Mouse (Mus musculus) spleen, postnatal 10 days (tissue): ENCODE measurements around the gene Olfr71.

Source experiments
- DNase-seq, 2 experiments: peaks; one replicate each; pipeline ENCODE4 v3.0.0; 2021 to 2022; ENCODE audit warnings: low spot score in 2 of 2

The Olfr71 gene

GRCm38 (mm10) chr4:43709869-43710268 is at the start of gene Olfr71:
Gene Olfr71 (minus strand): TSS chr4:43710255.
- no peak for DNase-seq

GRCm38 (mm10) chr4:43757213-43757612 is 47.2 kb upstream of the Olfr71 start:
- no peak for DNase-seq

DNA sequence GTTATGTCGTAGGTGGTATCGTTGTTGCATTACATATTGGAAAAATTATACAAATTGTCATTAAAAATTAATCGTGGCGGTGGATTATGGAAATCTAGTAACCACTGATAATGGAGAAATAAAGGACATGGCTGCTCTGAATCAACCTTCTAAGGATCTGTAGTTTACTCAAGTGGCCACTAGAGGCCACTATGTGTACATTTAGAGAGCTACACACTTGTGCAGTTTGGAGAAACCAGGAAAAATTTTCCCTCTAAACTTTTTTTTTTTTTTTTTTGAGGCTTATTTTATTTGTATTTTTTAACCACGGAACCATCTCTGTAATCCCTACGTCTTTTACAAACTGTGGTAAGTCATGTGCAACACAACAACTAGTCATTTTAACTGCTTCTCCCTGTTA is 35.1 kb upstream of the Olfr71 start:
- DNase-seq, result no peak

DNA sequence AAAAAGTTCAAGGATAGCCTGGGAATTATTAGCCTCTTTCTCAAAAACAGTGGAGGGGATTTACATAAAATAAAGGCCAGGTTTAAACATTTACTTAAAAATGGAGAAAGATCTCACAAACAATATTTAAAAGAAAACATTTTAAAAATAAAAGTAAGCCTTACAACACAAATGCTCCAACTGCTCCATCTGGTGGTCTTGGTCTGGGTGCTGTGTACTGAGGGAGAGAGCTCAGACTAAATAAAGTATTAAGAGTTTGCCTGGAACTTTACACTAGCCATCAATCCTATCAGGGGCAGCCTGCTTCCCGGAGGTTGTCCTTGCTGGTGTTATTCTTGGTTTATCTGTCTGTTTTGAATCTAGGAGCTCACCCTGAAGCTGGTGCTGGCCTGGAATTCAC is 33.0 kb upstream of the Olfr71 start:
- no peak for DNase-seq

- DNase-seq, result no peak
Observed at GRCm38 (mm10) chr4:43742637-43743036, 32.6 kb upstream of the Olfr71 start.

DNA sequence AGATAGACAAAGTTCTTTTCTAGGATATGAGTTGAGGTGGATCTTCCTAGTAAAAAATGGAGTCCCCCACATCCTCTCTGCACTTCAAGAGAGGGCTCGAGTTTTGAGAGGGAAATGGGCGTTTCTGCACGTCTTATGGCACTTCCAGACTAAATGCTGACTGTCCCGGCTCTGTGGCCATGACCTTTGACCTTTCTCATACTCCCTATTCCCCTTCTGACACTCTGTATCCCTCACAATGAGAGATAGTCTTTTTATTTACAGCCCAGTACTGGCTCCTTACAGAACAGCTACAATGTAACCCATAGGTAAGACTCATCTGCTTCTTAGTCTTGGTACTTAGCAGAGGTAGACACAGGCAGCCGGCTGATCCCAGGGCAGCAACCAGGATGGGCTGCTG is 31.5 kb upstream of the Olfr71 start:
- no peak for DNase-seq

- DNase-seq, result no peak
Observed at GRCm38 (mm10) chr4:43738989-43739674, 29.1 kb upstream of the Olfr71 start.

DNA sequence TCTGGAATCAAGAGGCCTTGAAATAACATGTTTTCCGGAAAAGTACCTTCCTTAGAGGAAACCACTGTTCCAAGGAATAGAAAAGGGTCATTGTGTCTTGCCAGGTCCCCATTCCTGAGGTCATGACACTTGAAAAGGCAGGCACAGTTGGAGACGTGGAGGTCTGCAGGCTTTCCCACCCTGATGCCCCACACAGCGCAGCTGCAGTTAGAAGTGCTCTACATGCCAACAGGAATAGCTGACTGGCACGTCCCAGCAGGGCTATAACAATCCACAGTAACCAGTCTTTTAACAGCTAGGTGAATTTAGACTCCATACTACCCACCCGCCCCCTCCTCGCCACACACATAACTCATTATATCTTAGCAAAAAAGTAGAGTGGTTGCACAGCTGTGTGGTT is 27.1 kb upstream of the Olfr71 start:
- no peak for DNase-seq

GRCm38 (mm10) chr4:43733186-43733585 is 23.1 kb upstream of the Olfr71 start:
- DNase-seq, result no peak

DNA sequence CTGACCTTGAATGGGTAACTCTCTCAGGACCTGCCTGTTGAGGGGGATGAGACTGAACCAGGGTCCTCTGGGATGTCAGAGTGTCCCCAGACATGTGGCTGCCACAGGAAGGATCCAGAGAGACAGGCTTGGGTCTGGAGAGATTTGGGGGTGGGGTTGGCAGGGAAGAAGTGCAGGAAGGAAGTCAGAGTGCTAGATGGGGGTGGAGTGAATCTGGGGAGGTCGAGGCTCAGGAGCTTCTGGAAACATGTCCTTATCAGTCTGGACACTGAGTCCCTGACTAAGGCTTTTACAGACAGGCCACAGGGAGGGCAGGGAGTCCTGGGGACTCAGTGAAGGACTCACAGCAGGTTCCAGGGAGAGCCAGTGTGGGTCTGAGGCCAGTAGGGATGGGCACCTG is 22.1 kb upstream of the Olfr71 start:
- DNase-seq, result no peak

DNA sequence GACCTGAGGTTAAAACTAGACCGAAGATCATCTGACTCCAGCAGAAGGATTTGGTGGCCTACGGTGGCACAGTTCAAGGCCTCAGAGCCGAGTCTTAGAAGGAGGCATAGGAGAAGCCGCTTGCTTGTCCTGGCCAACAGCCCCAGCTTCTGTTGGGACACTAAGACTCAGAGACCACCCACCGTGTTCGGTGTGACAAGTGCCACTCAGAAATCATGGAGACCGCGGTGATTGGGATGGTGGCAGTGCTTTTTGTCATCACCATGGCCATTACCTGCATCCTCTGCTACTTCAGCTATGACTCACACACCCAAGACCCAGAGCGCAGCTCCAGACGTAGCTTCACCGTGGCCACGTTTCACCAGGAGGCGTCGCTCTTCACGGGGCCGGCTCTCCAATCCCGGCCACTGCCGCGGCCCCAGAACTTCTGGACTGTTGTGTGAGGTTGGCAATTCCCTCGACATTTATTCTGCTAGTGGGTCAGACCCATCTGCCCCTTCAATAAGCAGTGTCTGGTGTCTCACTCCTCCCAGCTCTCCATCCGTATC is 20.8 kb upstream of the Olfr71 start:
- DNase-seq, result no peak

GRCm38 (mm10) chr4:43729794-43730550 is 19.9 kb upstream of the Olfr71 start, which contains the start of gene Spaar:
Gene Spaar (plus strand): TSS chr4:43730034.
- DNase-seq, result no peak

GRCm38 (mm10) chr4:43729126-43729525 is 19.1 kb upstream of the Olfr71 start:
- no peak for DNase-seq

DNA sequence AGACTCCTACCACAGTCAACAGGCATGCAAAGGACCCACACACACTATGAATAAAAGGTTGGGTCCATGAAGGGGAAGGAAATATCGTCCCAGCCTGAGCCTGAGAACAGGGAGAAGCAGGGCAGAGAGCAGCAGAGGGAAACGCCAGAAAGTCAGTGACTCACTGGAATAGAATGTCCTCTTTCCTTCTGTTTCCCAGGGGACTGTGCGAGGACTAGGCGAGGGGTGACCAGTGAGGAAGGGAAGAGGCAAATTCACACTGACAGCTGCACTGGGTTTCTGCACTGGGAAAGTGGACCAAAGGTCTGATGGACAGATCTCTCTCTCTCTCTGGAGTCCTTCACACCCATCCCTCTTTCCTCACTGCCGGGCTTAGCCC is 18.5 kb upstream of the Olfr71 start:
- no peak for DNase-seq

DNA sequence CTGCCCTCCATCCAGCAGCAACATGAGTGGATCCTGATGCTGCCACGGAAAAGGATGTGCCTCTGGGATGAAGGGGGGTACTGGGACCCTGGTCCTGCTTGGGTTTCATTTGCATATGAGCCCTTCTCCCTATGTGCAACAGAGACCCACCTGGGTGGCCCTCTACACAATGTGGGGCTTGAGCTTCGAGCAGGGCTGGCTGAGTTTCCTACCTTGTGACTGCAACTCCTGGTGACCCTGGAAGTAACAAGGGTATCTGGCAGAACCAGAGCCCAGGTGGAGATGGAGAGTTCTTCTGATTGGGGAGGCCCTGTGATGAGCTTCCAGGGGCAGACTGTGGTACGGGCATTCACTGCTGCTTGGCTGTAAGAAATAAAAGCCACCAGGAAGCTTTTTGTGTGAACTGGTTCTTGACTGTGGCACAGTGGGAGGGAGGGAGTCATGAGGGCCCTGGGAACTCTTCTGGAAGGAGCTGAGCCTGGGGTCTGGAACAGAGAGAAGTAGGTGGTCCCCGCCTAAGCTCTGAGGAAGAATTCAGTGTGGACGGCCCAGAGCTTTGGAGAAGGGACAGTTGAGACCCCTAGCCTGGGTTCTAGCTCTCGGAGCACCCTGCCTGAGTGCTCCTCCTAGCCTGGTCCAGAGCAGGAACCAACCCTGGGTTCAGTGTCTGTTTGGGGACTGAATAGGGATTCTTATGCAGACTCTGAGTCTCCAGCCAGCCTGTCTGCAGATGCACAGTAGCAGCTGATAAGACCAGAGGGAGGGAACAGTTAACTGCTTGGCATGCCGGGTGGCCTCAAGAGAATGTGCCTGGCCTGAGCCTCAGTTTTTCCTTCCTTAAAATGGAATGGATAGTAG is 17.9 kb upstream of the Olfr71 start:
- no peak for DNase-seq

GRCm38 (mm10) chr4:43726995-43727394 is 16.9 kb upstream of the Olfr71 start, which contains the start of gene Hrct1:
Gene Hrct1 (plus strand): TSS chr4:43727188.
- DNase-seq, result no peak

DNA sequence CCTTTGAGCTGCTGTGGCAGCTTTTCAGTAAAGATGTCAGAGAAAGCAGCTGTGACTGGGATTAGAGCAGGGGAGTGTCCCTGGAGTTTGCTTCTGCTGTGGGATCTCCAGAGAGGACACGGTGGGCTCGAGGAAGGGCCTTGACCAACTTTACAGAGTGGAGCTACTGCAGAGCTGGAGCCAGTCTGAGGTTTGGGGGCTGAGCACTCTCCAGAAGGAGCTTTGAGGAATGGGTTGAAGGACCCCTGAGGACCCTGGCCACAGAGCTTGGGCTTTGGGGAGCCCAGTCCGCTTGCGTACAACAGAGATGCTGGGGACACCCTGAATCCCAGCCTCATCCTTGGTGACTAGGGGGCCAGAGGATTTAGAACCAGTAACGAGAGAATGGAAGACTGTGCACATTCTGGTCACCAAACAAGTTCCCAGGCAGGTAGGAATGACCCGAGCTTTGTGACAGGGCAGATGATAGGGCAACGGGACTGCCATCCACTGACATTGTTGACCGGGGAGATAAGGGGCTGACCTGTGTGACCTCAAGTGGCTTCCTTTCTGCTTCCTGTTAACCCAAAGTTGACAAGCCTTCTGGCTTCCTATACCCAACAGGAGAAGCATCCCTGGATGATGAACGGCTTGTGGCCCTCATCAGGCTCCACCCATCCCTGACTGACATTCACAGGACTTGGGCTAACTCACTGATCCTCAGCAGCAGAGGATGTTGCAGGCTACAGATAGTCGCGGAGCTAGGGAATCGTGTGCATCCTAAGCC is 16.4 kb upstream of the Olfr71 start:
- DNase-seq, result no peak

DNA sequence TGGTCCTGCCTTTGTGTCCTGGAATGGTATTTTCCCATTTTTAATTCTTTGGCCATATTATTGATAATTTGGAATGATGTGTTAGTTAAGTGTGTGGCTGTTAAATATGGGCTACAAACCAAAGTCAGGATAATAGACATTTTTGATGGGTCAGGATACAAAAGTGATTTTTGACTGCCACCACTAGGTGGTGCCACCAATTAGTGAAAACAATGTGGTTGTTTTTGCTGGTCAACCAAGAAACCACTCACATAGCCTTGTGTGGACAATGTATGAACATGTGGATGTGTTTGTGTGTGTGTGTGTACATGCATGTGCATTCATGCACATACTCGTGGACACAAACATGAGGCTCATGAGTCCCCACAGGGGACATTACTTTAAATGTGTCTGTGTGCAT is 14.7 kb upstream of the Olfr71 start:
- DNase-seq, result peak in 1 of 2 experiments; percentile 45

DNA sequence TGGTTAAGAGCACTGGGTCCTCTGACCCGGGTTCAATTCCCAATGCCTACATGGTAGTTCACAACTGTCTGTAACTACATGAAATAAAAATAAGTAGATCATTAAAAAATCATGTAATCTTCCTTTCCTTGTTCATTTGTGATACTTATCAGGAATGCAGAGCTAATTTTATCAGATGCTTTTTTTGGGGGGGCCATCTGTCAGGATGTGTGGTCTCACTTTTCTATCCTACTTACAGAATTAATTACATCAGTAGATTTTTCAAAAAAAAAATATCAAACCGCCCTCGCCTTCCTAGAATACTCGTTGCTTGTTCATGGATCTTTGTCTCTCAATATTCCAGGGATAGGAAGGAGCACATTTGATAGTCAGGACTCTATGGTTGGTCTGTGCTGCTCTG is 12.1 kb upstream of the Olfr71 start:
- DNase-seq, result no peak

DNA sequence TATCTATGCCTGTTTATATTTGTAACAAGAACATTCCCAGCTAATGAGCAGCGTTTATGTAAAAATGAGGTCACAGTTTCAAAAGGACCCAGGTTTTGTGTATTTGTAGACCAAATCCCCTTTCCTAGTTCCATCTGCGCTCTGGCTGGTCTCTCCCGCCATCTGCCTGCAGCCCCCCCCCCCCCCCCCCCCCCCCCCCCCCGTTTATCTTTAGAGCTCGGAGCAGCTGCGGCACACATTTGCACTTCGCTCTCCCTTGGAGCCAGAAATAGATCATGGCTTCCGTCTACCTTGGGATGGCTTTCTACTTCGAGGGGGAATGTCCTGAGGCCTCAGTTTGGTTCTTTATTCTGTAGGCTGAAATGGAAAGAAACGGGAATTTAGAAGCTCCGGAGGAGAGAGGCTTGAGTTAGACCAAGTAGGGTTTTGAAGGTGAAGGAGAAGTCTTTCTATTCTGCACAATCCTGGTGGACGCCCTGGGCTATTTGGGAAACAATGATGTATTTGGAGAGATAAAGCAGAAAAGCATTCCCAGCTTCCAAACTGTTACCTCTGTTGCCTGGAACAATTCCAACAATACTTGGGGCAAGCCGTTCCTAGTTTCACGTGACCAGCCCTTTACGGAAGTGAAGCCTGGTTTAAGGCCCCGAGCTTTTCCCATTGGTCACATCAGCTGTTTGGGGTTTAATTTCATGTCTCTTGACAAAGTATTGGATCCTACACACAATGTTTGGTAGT is 10.6 kb upstream of the Olfr71 start:
- no peak for DNase-seq
